Mouse (Mus musculus) lung, embryonic 16.5 days (tissue): Measurements from ENCODE around the gene Hlcs. TPM values are rescaled to one million over a fixed set of nuclear protein-coding genes. Genes with fewer than 3 reads are reported as not detected.
A peak's percentile ranks its signal among the peaks of the same experiment; 100 is the strongest.

Experiments used
- ATAC-seq: fragments of 200-750 bp; cut with Nextera tagmentation; 2 replicates; pipeline ENCODE4 v1.8.0; 2017; ENCODE audit warnings: low read depth, mild to moderate bottlenecking, moderate library complexity
- H3K27ac ChIP-seq: fragments of 300-500 bp; sonication (generic); 2 replicates; pipeline ENCODE4 v1.5.1; 2014; ENCODE audit warnings: mild to moderate bottlenecking, control low read depth, low read length
- H3K27me3 ChIP-seq: fragments of 300-500 bp; sonication (generic); 2 replicates; pipeline ENCODE4 v1.6.1; 2014; ENCODE audit warnings: low read depth, low read length, mixed read lengths; ENCODE audit not compliant: control insufficient read depth, insufficient read depth
- H3K36me3 ChIP-seq: fragments of 300-500 bp; sonication (generic); 2 replicates; pipeline ENCODE4 v1.6.1; 2014; ENCODE audit warnings: low read length; ENCODE audit not compliant: control insufficient read depth, insufficient read depth
- H3K4me1 ChIP-seq: fragments of 300-500 bp; sonication (generic); replicated peaks from 2 replicates; pipeline ENCODE4 v1.6.1; 2014; ENCODE audit warnings: low read length, mixed read lengths; ENCODE audit not compliant: control insufficient read depth, insufficient read depth
- H3K4me2 ChIP-seq: fragments of 300-500 bp; sonication (generic); 2 replicates; pipeline ENCODE4 v1.6.1; 2014; ENCODE audit warnings: low read depth, low read length, control low read depth
- H3K4me3 ChIP-seq: fragments of 300-500 bp; sonication (generic); 2 replicates; pipeline ENCODE4 v1.5.1; 2014; ENCODE audit warnings: mild to moderate bottlenecking, low read length, control low read depth
- H3K9ac ChIP-seq: fragments of 300-500 bp; sonication (generic); 2 replicates; pipeline ENCODE4 v1.6.1; 2014; ENCODE audit warnings: low read length, control low read depth
- H3K9me3 ChIP-seq: fragments of 300-500 bp; sonication (generic); 2 replicates; pipeline ENCODE4 v1.6.1; 2016; ENCODE audit warnings: low read length; ENCODE audit not compliant: control insufficient read depth
- WGBS: fragments of 180-500 bp; shearing (Covaris S2); extraction: QIAGEN DNeasy Blood & Tissue Kit; methylation state at CpG from one replicate; pipeline ENCODE4 v1.1.7; 2014; 5-methylcytosine and 5-hydroxymethylcytosine counted together
- polyA plus RNA-seq: library from polyadenylated mRNA; unstranded; fragments of >200 nt; fragmentation: Nextera tagmentation; extraction: Ambion mirVana; gene quantifications from 2 replicates; pipeline ENCODE4 v1.2.1, GENCODE M21; 2015

Hlcs gene
- polyA plus RNA-seq, 1 experiment from 2014 or later, result 7.5 TPM

- peaks cover 6% of the 10 kb centered on the region for H3K4me1 ChIP-seq
- no peaks in the 10 kb centered on the region for H3K9me3 ChIP-seq
- no peaks in the 10 kb centered on the region for H3K36me3 ChIP-seq
- no peak overlapping the region for H3K4me3 ChIP-seq
- peaks cover 4% of the 10 kb centered on the region for H3K27me3 ChIP-seq
- ATAC-seq, result no peak
- WGBS, result 85% methylated on average over 1 of the region's 1 CpGs
- H3K27ac ChIP-seq, result no peak overlapping the region
- no peak overlapping the region for H3K4me2 ChIP-seq
- H3K9ac ChIP-seq, result no peak overlapping the region
These were observed 195.0 kb downstream of the Hlcs start for GRCm38 (mm10) chr16:94118394-94118793.

DNA sequence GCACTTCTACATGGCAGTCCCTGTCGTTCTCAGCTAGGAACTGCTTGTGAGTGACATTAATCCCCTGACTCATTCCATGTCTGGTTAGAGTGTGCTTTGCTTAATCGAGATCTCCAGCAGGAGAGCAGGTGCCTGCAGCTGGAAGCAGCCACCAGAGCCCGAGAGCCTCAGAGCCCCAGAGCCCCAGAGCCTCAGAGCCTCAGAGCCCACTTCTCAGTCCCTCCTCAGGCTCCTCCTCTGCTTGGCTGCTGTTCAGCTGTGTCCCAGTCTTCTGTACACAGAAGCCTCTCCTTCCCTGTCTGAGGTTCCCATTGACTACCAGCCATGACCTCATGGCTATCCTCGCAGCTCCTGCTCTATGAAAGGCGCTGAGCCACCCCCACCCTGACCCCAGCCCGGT lies 196.0 kb downstream of the Hlcs start:
- Histone ChIP-seq H3K9ac (no peak overlapping the region), H3K9me3 (no peaks in the 10 kb centered on the region), H3K27me3 (no peaks in the 10 kb centered on the region; the same call in 1 of the 2 replicates), H3K4me2 (no peak overlapping the region), H3K27ac (no peak overlapping the region), H3K4me3 (no peak overlapping the region), H3K4me1 (peaks cover 10% of the 10 kb centered on the region), H3K36me3 (no peaks in the 10 kb centered on the region)
- WGBS, result 38% methylated on average over 6 of the region's 6 CpGs
- peak; percentile 60 for ATAC-seq

GRCm38 (mm10) chr16:94114693-94115092 lies 198.7 kb downstream of the Hlcs start:
- WGBS, result 47% methylated on average over 9 of the region's 9 CpGs
- ATAC-seq, result no peak

GRCm38 (mm10) chr16:94113160-94113559 lies 200.2 kb downstream of the Hlcs start:
- Histone ChIP-seq H3K27me3 (no peaks in the 10 kb centered on the region), H3K4me1 (peaks cover 10% of the 10 kb centered on the region), H3K4me3 (no peak overlapping the region), H3K36me3 (no peaks in the 10 kb centered on the region), H3K4me2 (no peak overlapping the region), H3K9me3 (no peaks in the 10 kb centered on the region), H3K9ac (no peak overlapping the region), H3K27ac (no peak overlapping the region)
- 52% methylated on average over 7 of the region's 7 CpGs for WGBS
- ATAC-seq, result no peak

More at GRCm38 (mm10) chr16:94114693-94115092, 198.7 kb downstream of the Hlcs start:
- no peak overlapping the region for H3K27ac ChIP-seq
- no peak overlapping the region for H3K4me3 ChIP-seq
- no peaks in the 10 kb centered on the region for H3K27me3 ChIP-seq
- H3K36me3 ChIP-seq, result no peaks in the 10 kb centered on the region
- no peak overlapping the region for H3K4me2 ChIP-seq
- no peaks in the 10 kb centered on the region for H3K9me3 ChIP-seq
- H3K9ac ChIP-seq, result no peak overlapping the region
- peaks cover 10% of the 10 kb centered on the region for H3K4me1 ChIP-seq

GRCm38 (mm10) chr16:94097724-94098455 lies 215.5 kb downstream of the Hlcs start:
- Histone ChIP-seq H3K9me3 (no peaks in the 10 kb centered on the region), H3K9ac (no peak overlapping the region), H3K4me3 (no peak overlapping the region), H3K4me1 (peaks cover 2% of the 10 kb centered on the region; the same call in 1 of the 2 replicates), H3K36me3 (no peaks in the 10 kb centered on the region), H3K27me3 (peaks cover 54% of the 10 kb centered on the region), H3K27ac (no peak overlapping the region), H3K4me2 (no peak overlapping the region)
- peak; percentile 74 for ATAC-seq
- WGBS, result 14% methylated on average over 12 of the region's 12 CpGs

DNA sequence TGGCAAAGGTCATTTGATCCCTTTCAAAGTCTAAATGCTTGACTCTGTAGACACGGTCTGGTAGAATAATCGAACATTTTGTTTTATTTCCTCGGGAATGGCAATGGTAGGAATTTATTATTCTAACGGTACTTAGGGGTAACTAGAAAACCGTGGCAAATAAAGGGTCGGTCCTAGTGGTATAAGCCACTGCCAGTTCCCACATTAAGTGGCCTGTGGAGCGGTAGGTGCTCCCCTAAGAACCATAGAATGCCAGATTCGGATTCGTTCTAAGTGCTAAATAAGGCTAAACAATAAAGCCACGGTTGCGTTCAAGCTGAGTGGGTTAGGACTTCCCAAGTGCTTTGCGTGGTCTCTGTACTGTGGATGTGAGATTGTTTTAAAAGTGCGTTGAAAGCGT lies 216.9 kb downstream of the Hlcs start:
- no peaks in the 10 kb centered on the region for H3K36me3 ChIP-seq
- H3K9ac ChIP-seq, result no peak overlapping the region
- H3K4me1 ChIP-seq, result peaks cover 2% of the 10 kb centered on the region; the same call in 1 of the 2 replicates
- 5% methylated on average over 14 of the region's 14 CpGs for WGBS
- no peak overlapping the region for H3K4me3 ChIP-seq
- no peak overlapping the region for H3K27ac ChIP-seq
- H3K4me2 ChIP-seq, result no peak overlapping the region
- ATAC-seq, result no peak
- peaks cover 68% of the 10 kb centered on the region for H3K27me3 ChIP-seq
- no peaks in the 10 kb centered on the region for H3K9me3 ChIP-seq

DNA sequence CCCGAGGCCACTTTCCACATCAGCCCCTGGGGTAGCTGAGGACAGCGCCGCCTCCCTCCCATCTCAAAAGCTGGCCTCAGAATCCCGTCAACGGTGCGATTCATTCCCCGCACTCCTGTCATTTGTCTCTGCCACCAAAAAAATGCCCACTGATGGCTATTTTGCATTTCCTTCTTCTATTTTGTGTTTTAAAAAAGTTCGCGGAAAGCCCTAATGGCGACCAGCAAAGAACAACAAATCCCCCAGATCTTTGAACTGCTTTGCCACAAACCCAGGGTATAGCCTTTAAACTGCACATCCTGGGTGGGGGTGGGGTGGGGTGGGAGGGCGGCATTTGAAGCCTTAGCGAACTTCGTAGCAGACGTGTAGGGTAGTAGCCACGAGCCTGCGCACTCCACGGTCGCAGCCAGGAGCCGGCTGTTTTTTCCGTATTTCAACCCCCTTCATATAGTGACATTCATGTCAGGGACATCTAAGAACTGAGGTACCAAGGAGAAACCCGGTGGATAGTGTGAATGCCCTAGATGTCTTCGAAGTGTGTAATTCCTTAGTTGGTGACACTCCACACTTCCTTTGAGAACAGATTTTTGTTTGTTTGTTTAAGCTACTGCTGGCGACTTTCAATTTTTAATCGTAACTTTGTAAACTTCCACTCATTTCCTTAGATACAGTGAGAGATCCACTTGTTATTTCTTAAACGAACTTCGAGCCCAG lies 218.1 kb downstream of the Hlcs start:
- ATAC-seq, result no peak
- Histone ChIP-seq H3K36me3 (no peaks in the 10 kb centered on the region), H3K4me2 (no peak overlapping the region), H3K27ac (no peak overlapping the region), H3K4me1 (peaks cover 2% of the 10 kb centered on the region; the same call in 1 of the 2 replicates), H3K4me3 (no peak overlapping the region), H3K9me3 (no peaks in the 10 kb centered on the region), H3K27me3 (peaks cover 80% of the 10 kb centered on the region), H3K9ac (no peak overlapping the region)
- WGBS, result 2% methylated on average over 26 of the region's 26 CpGs

GRCm38 (mm10) chr16:94094251-94095108 lies 218.9 kb downstream of the Hlcs start:
- H3K27me3 ChIP-seq, result peaks cover 83% of the 10 kb centered on the region
- H3K4me2 ChIP-seq, result no peak overlapping the region
- H3K27ac ChIP-seq, result no peak overlapping the region
- no peaks in the 10 kb centered on the region for H3K36me3 ChIP-seq
- no peak overlapping the region for H3K9ac ChIP-seq
- under 1% methylated on average over 48 of the region's 48 CpGs for WGBS
- peaks cover 2% of the 10 kb centered on the region; the same call in 1 of the 2 replicates for H3K4me1 ChIP-seq
- ATAC-seq, result no peak
- H3K9me3 ChIP-seq, result no peaks in the 10 kb centered on the region
- no peak overlapping the region for H3K4me3 ChIP-seq
